9 mouse cellular contexts compared by ENCODE assay signal in the genomic region with DNA sequence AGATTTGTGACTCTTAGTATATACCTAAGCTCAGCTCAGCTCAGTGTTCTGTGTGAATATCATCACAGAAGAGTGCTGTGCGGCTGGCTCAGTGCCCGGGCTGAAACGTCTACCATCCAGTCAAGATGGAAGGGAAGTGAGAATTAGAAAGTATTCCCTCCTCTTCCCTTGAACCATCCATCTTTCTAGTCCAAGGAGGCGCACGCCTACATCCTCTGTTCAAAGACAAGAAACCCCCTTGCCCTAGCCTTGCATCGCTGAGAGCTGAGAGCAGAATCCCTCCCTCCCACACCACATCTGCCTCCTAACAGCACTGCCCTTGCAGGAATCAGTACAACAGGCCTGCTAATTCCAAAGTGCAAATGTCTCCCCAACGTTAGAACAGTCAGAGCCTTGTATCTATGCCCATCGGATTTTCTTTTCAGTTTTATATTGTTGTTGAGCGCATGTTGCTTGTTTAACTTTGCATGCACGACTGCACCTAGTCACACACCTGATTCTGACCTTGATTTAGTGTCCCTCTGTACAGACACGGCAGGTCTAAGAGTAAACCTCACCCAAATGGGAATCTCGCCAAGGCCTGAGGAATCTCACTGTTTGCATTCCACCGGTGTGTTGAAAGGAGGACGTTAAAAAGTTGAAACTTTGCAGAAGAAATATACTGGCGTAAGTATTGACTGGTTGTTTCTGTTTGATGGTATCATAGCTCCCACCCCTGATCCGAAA.
A peak's percentile ranks its signal among the peaks of the same experiment; 100 is the strongest.
DNase-seq lines count a peak whose midpoint lies in the region; ATAC-seq and TF ChIP-seq lines count a peak whose summit lies in the region.
"Had no signal": no experiment of that assay in that cellular context is flagged by ENCODE, and none has a peak within 500 bp of the region (broad histone marks: within the 10 kb centered on the region; RNA-seq: fewer than 3 reads in every experiment).

No protein-coding gene starts in this region.

- no peak overlapping the region for H3K4me2 ChIP-seq in neural tube, embryonic 11.5 days (ENCODE audit: low read depth)
- H3K4me2 ChIP-seq in liver, postnatal 0 days (ENCODE audit: low read depth, low read length) = peak overlapping the region; percentile 44
- H3K4me2 ChIP-seq: hindbrain, embryonic 15.5 days had no signal

- 62% methylated on average over 16 of the region's 16 CpGs for WGBS in neural tube, embryonic 11.5 days
- WGBS in heart, embryonic 10.5 days = 48% methylated on average over 16 of the region's 16 CpGs
- 60% methylated on average over 16 of the region's 16 CpGs for WGBS in liver, postnatal 0 days (ENCODE audit: insufficient replicate concordance)

- no peak for ATAC-seq in neural tube, embryonic 11.5 days (ENCODE audit: insufficient read depth, low FRiP score, low TSS enrichment)
- peak; percentile 88 for ATAC-seq in liver, postnatal 0 days

- no peak overlapping the region for H3K27ac ChIP-seq in neural tube, embryonic 11.5 days (ENCODE audit: low read depth, low read length)
- H3K27ac ChIP-seq in heart, embryonic 10.5 days = peak overlapping the region; percentile 32; the same call in 1 of the 2 replicates
- H3K27ac ChIP-seq in liver, postnatal 0 days (ENCODE audit: low read depth) = peak overlapping the region; percentile 55
- H3K27ac ChIP-seq: hindbrain, embryonic 15.5 days had no signal

- no peak overlapping the region for H3K9ac ChIP-seq in neural tube, embryonic 11.5 days (ENCODE audit: low read length)
- H3K9ac ChIP-seq in liver, postnatal 0 days (replicated peaks) = no peak overlapping the region; the same call in 1 of the 2 replicates
- H3K9ac ChIP-seq: hindbrain, embryonic 15.5 days had no signal

- no peak overlapping the region for H3K4me3 ChIP-seq in neural tube, embryonic 11.5 days (ENCODE audit: low read depth, low read length)
- no peak overlapping the region for H3K4me3 ChIP-seq in heart, embryonic 10.5 days
- H3K4me3 ChIP-seq in liver, postnatal 0 days (ENCODE audit: low read depth, low read length) = no peak overlapping the region; the same call in 1 of the 2 replicates
- H3K4me3 ChIP-seq: hindbrain, embryonic 15.5 days had no signal

- no peaks in the 10 kb centered on the region for H3K36me3 ChIP-seq in neural tube, embryonic 11.5 days (ENCODE audit: control insufficient read depth, insufficient read depth, low read length)
- no peaks in the 10 kb centered on the region for H3K36me3 ChIP-seq in heart, embryonic 10.5 days
- H3K36me3 ChIP-seq in liver, postnatal 0 days (replicated peaks; ENCODE audit: insufficient read depth, low read length) = no peaks in the 10 kb centered on the region
- H3K36me3 ChIP-seq: hindbrain, embryonic 15.5 days had no signal

- TF ChIP-seq EP300 in liver, postnatal 0 days (IDR thresholded peaks at IDR 0.05; ENCODE audit: low read depth) = no peak

- no peaks in the 10 kb centered on the region for H3K9me3 ChIP-seq in neural tube, embryonic 11.5 days (ENCODE audit: control insufficient read depth, low read length)
- H3K9me3 ChIP-seq in heart, embryonic 10.5 days = no peaks in the 10 kb centered on the region
- H3K9me3 ChIP-seq in liver, postnatal 0 days (ENCODE audit: low read length) = no peaks in the 10 kb centered on the region
- H3K9me3 ChIP-seq: hindbrain, embryonic 15.5 days had no signal

- no peak for TF ChIP-seq CTCF in liver, postnatal 0 days (IDR thresholded peaks at IDR 0.05; ENCODE audit: low read depth)

- DNase-seq in neural tube, embryonic 11.5 days (ENCODE audit: low spot score) = peak; percentile 39
- DNase-seq in neural tube, embryonic 10.5 days (ENCODE audit: extremely low spot score, low spot score) = no peak
- DNase-seq in heart, embryonic 10.5 days (ENCODE audit: low spot score) = peak; percentile 73
- peak; percentile 38 to 62 for DNase-seq in kidney, postnatal 25 days
- DNase-seq in liver, postnatal 0 days = peak; percentile 51
- peak; percentile 50 to 67 for DNase-seq in urinary bladder, postnatal 4 days (ENCODE audit: low spot score in 2 of 2)
- no peak for DNase-seq in cerebellum, adult 8-10 months
- DNase-seq in thymus, postnatal 25 days = no peak

- H3K27me3 ChIP-seq in neural tube, embryonic 11.5 days (ENCODE audit: control insufficient read depth, insufficient read depth, low read length) = no peaks in the 10 kb centered on the region
- H3K27me3 ChIP-seq in heart, embryonic 10.5 days (ENCODE audit: insufficient read depth, poor library complexity, severe bottlenecking) = no peaks in the 10 kb centered on the region
- H3K27me3 ChIP-seq in liver, postnatal 0 days (ENCODE audit: insufficient read depth, low read length) = no peaks in the 10 kb centered on the region
- H3K27me3 ChIP-seq: hindbrain, embryonic 15.5 days had no signal

- no peaks in the 10 kb centered on the region for H3K4me1 ChIP-seq in neural tube, embryonic 11.5 days (ENCODE audit: control insufficient read depth, insufficient read depth, low read length)
- H3K4me1 ChIP-seq in heart, embryonic 10.5 days = peaks cover 11% of the 10 kb centered on the region
- H3K4me1 ChIP-seq in liver, postnatal 0 days (ENCODE audit: insufficient read depth) = 0 out of 2 replicates have a peak, but pooled peaks cover 5% of the 10 kb centered on the region
- H3K4me1 ChIP-seq: hindbrain, embryonic 15.5 days had no signal

Comparison
In these comparisons a context has a peak if more than half of its experiments do, and no peak if none do; other contexts are left out.
1. DNase-seq: peak in neural tube, embryonic 11.5 days (single experiment), heart, embryonic 10.5 days (single experiment), kidney, postnatal 25 days (2 of 2), liver, postnatal 0 days (single experiment) and urinary bladder, postnatal 4 days (2 of 2); none in neural tube, embryonic 10.5 days (single experiment), cerebellum, adult 8-10 months (single experiment) and thymus, postnatal 25 days (single experiment).